Comparison of ENCODE assay signal across 19 mouse cellular contexts in genomic region chr5:140615321-140616109, GRCm38 (mm10). TPM values are rescaled to one million over a fixed set of nuclear protein-coding genes. Genes with fewer than 3 reads are reported as not detected.
DNase-seq lines count a peak whose midpoint lies in the region; ATAC-seq and TF ChIP-seq lines count a peak whose summit lies in the region.
"Had no signal": no experiment of that assay in that cellular context is flagged by ENCODE, and none has a peak within 500 bp of the region (broad histone marks: within the 10 kb centered on the region; RNA-seq: fewer than 3 reads in every experiment).

No protein-coding gene starts in this region.

- peaks cover 59% of the 10 kb centered on the region for H3K36me3 ChIP-seq in forebrain, embryonic 13.5 days (ENCODE audit: poor library complexity, severe bottlenecking)
- H3K36me3 ChIP-seq in forebrain, postnatal 0 days (ENCODE audit: insufficient read depth), result no peaks in the 10 kb centered on the region
- peaks cover 19% of the 10 kb centered on the region for H3K36me3 ChIP-seq in liver, embryonic 16.5 days (ENCODE audit: control insufficient read depth, insufficient read depth)

- ATAC-seq in forebrain, embryonic 13.5 days, result no peak
- no peak for ATAC-seq in forebrain, postnatal 0 days
- ATAC-seq in liver, embryonic 16.5 days (ENCODE audit: low read depth), result no peak
- no peak for ATAC-seq in inflammation-experienced regulatory T-cells, adult 6 months
- no peak for ATAC-seq in megakaryocyte, adult 5-6 weeks (ENCODE audit: poor library complexity, severe bottlenecking)

- H3K4me3 ChIP-seq in forebrain, embryonic 13.5 days, result no peak overlapping the region
- H3K4me3 ChIP-seq in forebrain, postnatal 0 days (ENCODE audit: low read depth, low read length), result no peak overlapping the region
- no peak overlapping the region for H3K4me3 ChIP-seq in liver, embryonic 16.5 days (ENCODE audit: low read depth, low read length)
- H3K4me3 ChIP-seq: embryonic facial prominence, embryonic 10.5 days; gastrocnemius, adult 2 months; neural tube, embryonic 13.5 days had no signal

- no peak for DNase-seq in forebrain, postnatal 0 days
- DNase-seq in thymus, postnatal 14 days, result peak; percentile 8
- no peak for DNase-seq in thymus, postnatal 36 days
- DNase-seq in urinary bladder, postnatal 4 days (ENCODE audit: low spot score in 2 of 2), result no peak
- DNase-seq: cerebellum, postnatal 14 days; gastrocnemius, adult 2 months; heart, postnatal 14 days; lung, postnatal 36 days had no signal

- H3K27me3 ChIP-seq in forebrain, embryonic 13.5 days, result no peaks in the 10 kb centered on the region
- 0 out of 2 replicates have a peak, but pooled peaks cover 2% of the 10 kb centered on the region for H3K27me3 ChIP-seq in forebrain, postnatal 0 days (ENCODE audit: insufficient read depth, low read length)
- H3K27me3 ChIP-seq in liver, embryonic 16.5 days (ENCODE audit: control insufficient read depth, insufficient read depth, low read depth, low read length), result peaks cover 2% of the 10 kb centered on the region; the same call in 1 of the 2 replicates
- H3K27me3 ChIP-seq: neural tube, embryonic 13.5 days had no signal

- no peak for TF ChIP-seq CTCF in forebrain, postnatal 0 days (IDR thresholded peaks at IDR 0.05; ENCODE audit: low read depth)

- H3K9me3 ChIP-seq in forebrain, embryonic 13.5 days (replicated peaks), result no peaks in the 10 kb centered on the region
- no peaks in the 10 kb centered on the region for H3K9me3 ChIP-seq in forebrain, postnatal 0 days (ENCODE audit: low read length)
- H3K9me3 ChIP-seq in liver, embryonic 16.5 days (replicated peaks; ENCODE audit: control insufficient read depth, low read length), result no peaks in the 10 kb centered on the region
- H3K9me3 ChIP-seq: embryonic facial prominence, embryonic 10.5 days; neural tube, embryonic 13.5 days had no signal

- H3K4me1 ChIP-seq in forebrain, embryonic 13.5 days, result peaks cover 46% of the 10 kb centered on the region
- peaks cover 9% of the 10 kb centered on the region; the same call in 1 of the 2 replicates for H3K4me1 ChIP-seq in forebrain, postnatal 0 days (ENCODE audit: insufficient read depth)
- H3K4me1 ChIP-seq in liver, embryonic 16.5 days (ENCODE audit: control insufficient read depth, low read depth, low read length), result peaks cover 61% of the 10 kb centered on the region

- peak overlapping the region; percentile 68; the same call in 1 of the 2 replicates for H3K27ac ChIP-seq in forebrain, embryonic 13.5 days
- H3K27ac ChIP-seq in forebrain, postnatal 0 days (ENCODE audit: low read depth, low read length), result no peak overlapping the region
- peak overlapping the region; percentile 69 for H3K27ac ChIP-seq in liver, embryonic 16.5 days (ENCODE audit: low read length)
- H3K27ac ChIP-seq: kidney, postnatal 0 days had no signal

- H3K4me2 ChIP-seq in forebrain, embryonic 13.5 days, result no peak overlapping the region
- no peak overlapping the region for H3K4me2 ChIP-seq in forebrain, postnatal 0 days (ENCODE audit: low read depth)
- peak overlapping the region; percentile 57 for H3K4me2 ChIP-seq in liver, embryonic 16.5 days (ENCODE audit: low read depth, low read length)
- H3K4me2 ChIP-seq: neural tube, embryonic 13.5 days had no signal

- WGBS in forebrain, embryonic 13.5 days, result 74% methylated on average over 10 of the region's 10 CpGs
- 63% methylated on average over 10 of the region's 10 CpGs for whole genome bisulfite sequencing in forebrain, postnatal 0 days
- 53% methylated on average over 10 of the region's 10 CpGs for WGBS in liver, embryonic 16.5 days (ENCODE audit: insufficient replicate concordance)

- no peak overlapping the region for H3K9ac ChIP-seq in forebrain, embryonic 13.5 days
- no peak overlapping the region for H3K9ac ChIP-seq in forebrain, postnatal 0 days
- no peak overlapping the region; the same call in 1 of the 2 replicates for H3K9ac ChIP-seq in liver, embryonic 16.5 days (ENCODE audit: low read depth, low read length)
- H3K9ac ChIP-seq: neural tube, embryonic 13.5 days had no signal

RNA-seq across cellular contexts. Expression of gene Lfng, which starts 8.4 kb away (rescaled TPM):
- 28.8 and 31.8 TPM in 2 replicates for polyA plus RNA-seq in forebrain, embryonic 13.5 days (2015; fragmentation: Nextera tagmentation; extraction: Ambion mirVana)
- total RNA-seq in forebrain, postnatal 0 days (2014; rRNA removed), result 39.4 and 53.7 TPM in 2 replicates
- 19.2 and 23.0 TPM in 2 replicates for polyA plus RNA-seq in forebrain, postnatal 0 days (2015; fragmentation: Nextera tagmentation; extraction: Ambion mirVana)
- 8.3 and 9.7 TPM in 2 replicates for polyA plus RNA-seq in liver, embryonic 16.5 days (2015; fragmentation: Nextera tagmentation; extraction: Ambion mirVana)
- 10 to 100 TPM; 16.8 to 44.8 (median 23.1) TPM for polyA plus RNA-seq in inflammation-experienced regulatory T-cells, adult 6 months (2017; shearing (Covaris generic))
- total RNA-seq in megakaryocyte, adult 5-6 weeks (2015), result 21.3 and 23.2 TPM in 2 replicates
- total RNA-seq in megakaryocyte, adult 5-6 weeks (2017), result 48.0 and 54.2 TPM in 2 replicates

RNA-seq across cellular contexts. Expression of gene Ttyh3, which starts 33.3 kb away (rescaled TPM):
- 59.3 and 63.4 TPM in 2 replicates for polyA plus RNA-seq in forebrain, embryonic 13.5 days (2015; fragmentation: Nextera tagmentation; extraction: Ambion mirVana)
- 114 and 163 TPM in 2 replicates for total RNA-seq in forebrain, postnatal 0 days (2014; rRNA removed)
- 65.0 and 67.9 TPM in 2 replicates for polyA plus RNA-seq in forebrain, postnatal 0 days (2015; fragmentation: Nextera tagmentation; extraction: Ambion mirVana)
- polyA plus RNA-seq in liver, embryonic 16.5 days (2015; fragmentation: Nextera tagmentation; extraction: Ambion mirVana), result 4.5 and 5.6 TPM in 2 replicates
- 1 to 10 TPM; 2.8 to 4.2 (median 3.7) TPM for polyA plus RNA-seq in inflammation-experienced regulatory T-cells, adult 6 months (2017; shearing (Covaris generic))
- total RNA-seq in megakaryocyte, adult 5-6 weeks (2015), result 42.4 and 46.0 TPM in 2 replicates
- total RNA-seq in megakaryocyte, adult 5-6 weeks (2017), result 8.0 and 11.6 TPM in 2 replicates

RNA-seq across cellular contexts. Expression of gene Grifin, which starts 50.6 kb away (rescaled TPM):
- polyA plus RNA-seq in forebrain, embryonic 13.5 days (2015; fragmentation: Nextera tagmentation; extraction: Ambion mirVana), result 0.49 TPM in 1 of 2 replicates, not detected in the other
- not detected in 2 replicates for total RNA-seq in forebrain, postnatal 0 days (2014; rRNA removed)
- polyA plus RNA-seq in forebrain, postnatal 0 days (2015; fragmentation: Nextera tagmentation; extraction: Ambion mirVana), result 0.36 TPM in 1 of 2 replicates, not detected in the other
- 0.59 and 1.2 TPM in 2 replicates for polyA plus RNA-seq in liver, embryonic 16.5 days (2015; fragmentation: Nextera tagmentation; extraction: Ambion mirVana)
- polyA plus RNA-seq in inflammation-experienced regulatory T-cells, adult 6 months (2017; shearing (Covaris generic)), result 1 to 10 TPM; 1.2 to 5.5 (median 1.9) TPM
- total RNA-seq in megakaryocyte, adult 5-6 weeks (2015), result not detected in 2 replicates
- total RNA-seq in megakaryocyte, adult 5-6 weeks (2017), result not detected in 2 replicates
- total RNA-seq: gastrocnemius, adult 2 months; heart, postnatal 14 days; left cerebral cortex, postnatal 10 days; liver, adult 2 months had no signal
- polyA plus RNA-seq: embryonic facial prominence, embryonic 10.5 days; intestine, embryonic 14.5 days; kidney, postnatal 0 days; liver, adult 2 months; neural tube, embryonic 13.5 days; urinary bladder, adult 2 months had no signal
